Mouse (Mus musculus): ENCODE measurements at regions not wholly inside any gene's neighbourhood (a gene's known extent, or its start where the extent isn't known, plus 50 kb on each side); places are given as distances from the start of the nearest gene placed in this dataset.
A peak's percentile ranks its signal among the peaks of the same experiment; 100 is the strongest.

GRCm38 (mm10) chr12:32489415-32490139, 111.1 kb downstream of the Ccdc71l start:
- no peak for DNase-seq

- no peak for DNase-seq
These were observed 125.7 kb downstream of the Ccdc71l start for GRCm38 (mm10) chr12:32504196-32504595.

GRCm38 (mm10) chr12:32508671-32509070, 130.2 kb downstream of the Ccdc71l start:
- no peak for DNase-seq

- DNase-seq: no peak
These were observed 147.1 kb downstream of the Ccdc71l start for GRCm38 (mm10) chr12:32525586-32525985.

- DNase-seq: no peak
These were observed 152.7 kb downstream of the Ccdc71l start for GRCm38 (mm10) chr12:32531216-32531615.

- DNase-seq: no peak
These were observed 155.1 kb downstream of the Ccdc71l start for GRCm38 (mm10) chr12:32533641-32534040.

GRCm38 (mm10) chr12:32545466-32545865, 167.0 kb downstream of the Ccdc71l start:
- no peak for DNase-seq

- DNase-seq: no peak
These were observed 167.9 kb downstream of the Ccdc71l start for GRCm38 (mm10) chr12:32546356-32546755.

- DNase-seq: no peak
These were observed 175.3 kb downstream of the Ccdc71l start for GRCm38 (mm10) chr12:32553793-32554192.

GRCm38 (mm10) chr12:32567777-32568176, 189.3 kb downstream of the Ccdc71l start:
- DNase-seq: no peak

- DNase-seq: no peak
These were observed 202.8 kb downstream of the Ccdc71l start for GRCm38 (mm10) chr12:32581304-32581703.

- no peak for DNase-seq
These were observed 217.1 kb upstream of the Nampt start for GRCm38 (mm10) chr12:32602131-32602815.

- DNase-seq: no peak
These were observed 214.0 kb upstream of the Nampt start for GRCm38 (mm10) chr12:32605353-32605752.

GRCm38 (mm10) chr12:32615000-32615399, 204.3 kb upstream of the Nampt start:
- DNase-seq: no peak

GRCm38 (mm10) chr12:32616086-32616485, 203.3 kb upstream of the Nampt start:
- no peak for DNase-seq

GRCm38 (mm10) chr12:32617031-32617430, 202.3 kb upstream of the Nampt start:
- DNase-seq: no peak

GRCm38 (mm10) chr12:32619830-32620229, 199.5 kb upstream of the Nampt start:
- no peak for DNase-seq

- DNase-seq: no peak
These were observed 197.6 kb upstream of the Nampt start for GRCm38 (mm10) chr12:32621739-32622138.

- no peak for DNase-seq
These were observed 190.8 kb upstream of the Nampt start for GRCm38 (mm10) chr12:32628552-32628951.

GRCm38 (mm10) chr12:32632935-32633334, 186.4 kb upstream of the Nampt start:
- peak; percentile 16 for DNase-seq

GRCm38 (mm10) chr12:32635055-32635454, 184.3 kb upstream of the Nampt start:
- DNase-seq: no peak

GRCm38 (mm10) chr12:32637400-32638100, 181.8 kb upstream of the Nampt start:
- DNase-seq: peak; percentile 12

GRCm38 (mm10) chr12:32640591-32640990, 178.8 kb upstream of the Nampt start:
- DNase-seq: no peak

- DNase-seq: no peak
These were observed 176.9 kb upstream of the Nampt start for GRCm38 (mm10) chr12:32642493-32642892.
